Mouse (Mus musculus): Measurements from ENCODE around the gene Kif5a. TPM values are rescaled to one million over a fixed set of nuclear protein-coding genes. Genes with fewer than 3 reads are reported as not detected.
"Not testable (repeated sequence)": the region's sequence is repeated elsewhere in the genome, so short reads cannot be mapped to it uniquely, and the experiment has no call there.

Kif5a gene
- 0.80 and 1.6 TPM in 2 replicates for polyA plus RNA-seq (2011; ENCODE audit: insufficient read length, low read depth, missing spikeins)

- no peak for TF ChIP-seq CTCF (IDR thresholded peaks at IDR 0.05; ENCODE audit: borderline replicate concordance, insufficient read depth, low read length)
- no peak for TF ChIP-seq POLR2A (IDR thresholded peaks at IDR 0.05; ENCODE audit: low read depth, low read length)
- no peak within 1 kb of the TSS for H3K27ac ChIP-seq (ENCODE audit: insufficient read depth, low read length)
- H3K4me1 ChIP-seq (ENCODE audit: control insufficient read depth, insufficient read depth, low read length) = no peaks in the 10 kb centered on the region
- peak within 1 kb of the TSS; percentile 49 for H3K4me3 ChIP-seq (ENCODE audit: insufficient read depth, low read length)
Measured at GRCm38 (mm10) chr10:127262548-127263398, at the start of gene Kif5a. Gene Kif5a, minus strand, starts transcription at chr10:127263348.

GRCm38 (mm10) chr10:127312858-127313257 is 49.7 kb upstream of the Kif5a start:
- Histone ChIP-seq H3K4me3 (ENCODE audit: insufficient read depth, low read length) (no peak overlapping the region), H3K4me1 (ENCODE audit: control insufficient read depth, insufficient read depth, low read length) (no peaks in the 10 kb centered on the region), H3K27ac (ENCODE audit: insufficient read depth, low read length) (no peak overlapping the region)
- TF ChIP-seq CTCF (IDR thresholded peaks at IDR 0.05; ENCODE audit: borderline replicate concordance, insufficient read depth, low read length) (no peak), POLR2A (IDR thresholded peaks at IDR 0.05; ENCODE audit: low read depth, low read length) (no peak)

- Histone ChIP-seq H3K4me3 (ENCODE audit: insufficient read depth, low read length) (peak overlapping the region; percentile 75), H3K27ac (ENCODE audit: insufficient read depth, low read length) (peak overlapping the region; percentile 74), H3K4me1 (ENCODE audit: control insufficient read depth, insufficient read depth, low read length) (no peaks in the 10 kb centered on the region)
- TF ChIP-seq POLR2A (IDR thresholded peaks at IDR 0.05; ENCODE audit: low read depth, low read length) (peak; percentile 55; the same call in 1 of the 2 replicates), CTCF (IDR thresholded peaks at IDR 0.05; ENCODE audit: borderline replicate concordance, insufficient read depth, low read length) (peak; percentile 22; the same call in 1 of the 2 replicates)
Measured at GRCm38 (mm10) chr10:127312356-127312676, 49.2 kb upstream of the Kif5a start.

GRCm38 (mm10) chr10:127311476-127312355 is 48.6 kb upstream of the Kif5a start, which contains the start of gene Mars:
Gene Mars, minus strand, starts transcription at chr10:127311786.
- Histone ChIP-seq H3K4me3 (ENCODE audit: insufficient read depth, low read length) (peak within 1 kb of the TSS; percentile 88), H3K4me1 (ENCODE audit: control insufficient read depth, insufficient read depth, low read length) (no peaks in the 10 kb centered on the region), H3K27ac (ENCODE audit: insufficient read depth, low read length) (peak within 1 kb of the TSS; percentile 90)
- TF ChIP-seq CTCF (IDR thresholded peaks at IDR 0.05; ENCODE audit: borderline replicate concordance, insufficient read depth, low read length) = no peak
- TF ChIP-seq POLR2A (IDR thresholded peaks at IDR 0.05; ENCODE audit: low read depth, low read length) = peak; percentile 81

- H3K27ac ChIP-seq (ENCODE audit: insufficient read depth, low read length) = peak overlapping the region; percentile 90
- no peak for TF ChIP-seq CTCF (IDR thresholded peaks at IDR 0.05; ENCODE audit: borderline replicate concordance, insufficient read depth, low read length)
- peak; percentile 39; the same call in 1 of the 2 replicates for TF ChIP-seq POLR2A (IDR thresholded peaks at IDR 0.05; ENCODE audit: low read depth, low read length)
- H3K4me3 ChIP-seq (ENCODE audit: insufficient read depth, low read length) = peak overlapping the region; percentile 88
- no peaks in the 10 kb centered on the region for H3K4me1 ChIP-seq (ENCODE audit: control insufficient read depth, insufficient read depth, low read length)
Measured at GRCm38 (mm10) chr10:127310523-127311475, 47.7 kb upstream of the Kif5a start.

GRCm38 (mm10) chr10:127309167-127309566 is 46.0 kb upstream of the Kif5a start:
- H3K4me1 ChIP-seq (ENCODE audit: control insufficient read depth, insufficient read depth, low read length); H3K27ac ChIP-seq (ENCODE audit: insufficient read depth, low read length); H3K4me3 ChIP-seq (ENCODE audit: insufficient read depth, low read length): not testable (repeated sequence)

- no peak overlapping the region for H3K27ac ChIP-seq (ENCODE audit: insufficient read depth, low read length)
- TF ChIP-seq CTCF (IDR thresholded peaks at IDR 0.05; ENCODE audit: borderline replicate concordance, insufficient read depth, low read length) = no peak
- no peak for TF ChIP-seq POLR2A (IDR thresholded peaks at IDR 0.05; ENCODE audit: low read depth, low read length)
- no peaks in the 10 kb centered on the region for H3K4me1 ChIP-seq (ENCODE audit: control insufficient read depth, insufficient read depth, low read length)
- no peak overlapping the region for H3K4me3 ChIP-seq (ENCODE audit: insufficient read depth, low read length)
Measured at GRCm38 (mm10) chr10:127303136-127303535, 40.0 kb upstream of the Kif5a start.

GRCm38 (mm10) chr10:127300361-127300760 is 37.2 kb upstream of the Kif5a start:
- Histone ChIP-seq H3K4me1 (ENCODE audit: control insufficient read depth, insufficient read depth, low read length) (no peaks in the 10 kb centered on the region), H3K4me3 (ENCODE audit: insufficient read depth, low read length) (no peak overlapping the region), H3K27ac (ENCODE audit: insufficient read depth, low read length) (no peak overlapping the region)
- TF ChIP-seq CTCF (IDR thresholded peaks at IDR 0.05; ENCODE audit: borderline replicate concordance, insufficient read depth, low read length) (no peak), POLR2A (IDR thresholded peaks at IDR 0.05; ENCODE audit: low read depth, low read length) (no peak)
